Comparison of ENCODE assay signal across 8 mouse cellular contexts in the genomic region with DNA sequence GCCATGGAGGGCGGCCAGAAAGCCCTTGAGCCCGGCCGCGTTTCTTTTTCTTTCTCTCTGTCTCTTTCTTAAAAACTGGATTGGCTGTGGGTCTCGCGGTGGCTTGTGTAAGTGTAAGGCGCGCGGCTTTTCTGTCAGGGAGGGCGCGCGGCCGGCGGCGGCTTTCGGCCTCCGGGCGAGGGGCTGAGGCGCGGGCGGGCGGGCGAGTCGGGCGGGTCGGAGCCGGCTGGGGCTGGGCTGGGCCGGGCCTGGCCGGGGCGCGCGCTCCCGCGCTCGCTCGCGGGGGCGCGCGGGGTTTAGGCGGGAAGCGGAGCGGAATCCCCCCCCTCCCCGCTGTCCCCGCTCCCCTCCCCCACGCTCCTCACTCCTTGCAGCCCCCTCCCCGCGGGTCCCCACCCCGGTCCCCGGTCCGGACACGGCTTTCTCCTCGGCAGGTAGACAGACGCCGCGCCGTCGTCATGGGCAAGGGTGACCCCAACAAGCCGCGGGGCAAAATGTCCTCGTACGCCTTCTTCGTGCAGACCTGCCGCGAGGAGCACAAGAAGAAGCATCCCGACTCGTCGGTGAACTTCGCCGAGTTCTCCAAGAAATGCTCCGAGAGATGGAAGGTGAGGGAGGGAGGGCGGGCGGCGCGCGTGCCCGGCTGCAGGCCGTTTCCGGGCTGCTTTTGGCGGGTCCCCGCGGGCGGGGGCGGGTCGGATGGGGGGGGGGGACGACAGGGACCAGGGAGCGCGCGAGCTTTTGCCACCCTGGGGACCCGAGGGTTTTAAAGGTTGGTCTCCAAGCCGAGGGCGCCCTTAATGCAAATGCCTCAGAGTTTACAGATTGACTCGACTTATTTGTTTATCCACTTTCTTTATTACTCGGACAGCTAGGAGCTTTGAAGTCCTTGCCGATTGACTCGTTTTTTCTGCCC. TPM values are rescaled to one million over a fixed set of nuclear protein-coding genes. Genes with fewer than 3 reads are reported as not detected.
DNase-seq lines count a peak whose midpoint lies in the region; ATAC-seq lines count a peak whose summit lies in the region.

No protein-coding gene starts in this region.

- peak overlapping the region; percentile 75 for H3K4me3 ChIP-seq in forebrain, embryonic 15.5 days
- H3K4me3 ChIP-seq in macrophage (ENCODE audit: inconsistent target): peak overlapping the region; percentile 59

- peak overlapping the region; percentile 89 for H3K9ac ChIP-seq in forebrain, embryonic 15.5 days (replicated peaks)

- peak; percentile 18 for DNase-seq in ovary, postnatal 10 days (ENCODE audit: low spot score)
- DNase-seq in ovary, postnatal 14 days (ENCODE audit: low spot score): no peak
- peak; percentile 56 for DNase-seq in adrenal gland, postnatal 25 days
- DNase-seq in kidney, adult 18-20 months: peak; percentile 37
- peak; percentile 37 to 41 for DNase-seq in thymus, adult 18-20 months
- no peak for DNase-seq in layer of hippocampus, adult 8-10 months (ENCODE audit: low spot score in 2 of 2)

- peaks cover 29% of the 10 kb centered on the region for H3K79me2 ChIP-seq in macrophage (ENCODE audit: inconsistent target)

- peak overlapping the region; percentile 98 for H3K4me2 ChIP-seq in forebrain, embryonic 15.5 days (replicated peaks)

- 0 out of 2 replicates have a peak, but pooled peaks cover 1% of the 10 kb centered on the region for H3K36me3 ChIP-seq in forebrain, embryonic 15.5 days
- no peaks in the 10 kb centered on the region for H3K36me3 ChIP-seq in macrophage (ENCODE audit: inconsistent target)

- no peaks in the 10 kb centered on the region for H3K9me3 ChIP-seq in forebrain, embryonic 15.5 days

- WGBS in forebrain, embryonic 15.5 days: under 1% methylated on average over 54 of the region's 96 CpGs
- WGBS in macrophage (ENCODE audit: missing documents): 1% methylated on average over 26 of the region's 96 CpGs

- peak overlapping the region; percentile 99 for H3K27ac ChIP-seq in forebrain, embryonic 15.5 days (replicated peaks)
- H3K27ac ChIP-seq in macrophage: peak overlapping the region; percentile 57

- peaks cover 12% of the 10 kb centered on the region for H3K4me1 ChIP-seq in forebrain, embryonic 15.5 days

- peak; percentile 59 for ATAC-seq in forebrain, embryonic 15.5 days (replicated peaks)

- H3K27me3 ChIP-seq in forebrain, embryonic 15.5 days: no peaks in the 10 kb centered on the region

RNA-seq across cellular contexts. Expression of a gene that starts 0.7 kb away (rescaled TPM):
- 28.0 and 35.7 TPM in 2 replicates for total RNA-seq in adrenal gland, postnatal 25 days (2021)
- 225 and 249 TPM in 2 replicates for polyA plus RNA-seq in forebrain, embryonic 15.5 days (2015; fragmentation: Nextera tagmentation; extraction: Ambion mirVana)
- 10 to 100 TPM; 15.8 to 89.1 (median 38.2) TPM for total RNA-seq in macrophage (2018; cell fraction: chromatin; rRNA removed)
- total RNA-seq in macrophage (2018; cell fraction: cytosol; rRNA removed): 10 to 100 TPM; 14.3 to 42.3 (median 20.8) TPM
- total RNA-seq in macrophage (2018; cell fraction: nucleus; rRNA removed): 10 to 100 TPM; 17.9 to 80.8 (median 41.3) TPM
- polyA plus RNA-seq in macrophage (2018): 14.7 to 36.9 TPM (median 28.3 TPM) in 3 replicates
- 10 to 100 TPM in 1 of 4 experiments, 1 to 10 TPM in 3; 2.6 to 13.0 (median 5.8) TPM for total RNA-seq in layer of hippocampus, adult 8-10 months (2022)

RNA-seq across cellular contexts. Expression of a gene that starts 24.7 kb away (rescaled TPM):
- 12.4 and 15.1 TPM in 2 replicates for total RNA-seq in adrenal gland, postnatal 25 days (2021)
- polyA plus RNA-seq in forebrain, embryonic 15.5 days (2015; fragmentation: Nextera tagmentation; extraction: Ambion mirVana): 78.6 and 81.8 TPM in 2 replicates
- 10 to 100 TPM in 16 of 26 experiments, 1 to 10 TPM in 10; 1.6 to 52.1 (median 11.5) TPM for total RNA-seq in macrophage (2018; cell fraction: chromatin; rRNA removed)
- total RNA-seq in macrophage (2018; cell fraction: cytosol; rRNA removed): 100 to 1,000 TPM in 1 of 26 experiments, 10 to 100 TPM in 25; 37.0 to 156 (median 58.1) TPM
- 10 to 100 TPM in 24 of 26 experiments, 1 to 10 TPM in 2; 8.9 to 85.8 (median 25.4) TPM for total RNA-seq in macrophage (2018; cell fraction: nucleus; rRNA removed)
- polyA plus RNA-seq in macrophage (2018): 25.6 to 46.1 TPM (median 39.6 TPM) in 3 replicates
- total RNA-seq in layer of hippocampus, adult 8-10 months (2022): 10 to 100 TPM in 2 of 4 experiments, 1 to 10 TPM in 2; 8.8 to 14.9 (median 10.2) TPM

RNA-seq across cellular contexts. Expression of a gene that starts 56.7 kb away (rescaled TPM):
- total RNA-seq in adrenal gland, postnatal 25 days (2021): not detected in 2 replicates
- 14.2 and 14.8 TPM in 2 replicates for polyA plus RNA-seq in forebrain, embryonic 15.5 days (2015; fragmentation: Nextera tagmentation; extraction: Ambion mirVana)
- not detected for total RNA-seq in macrophage (2018; cell fraction: chromatin; rRNA removed)
- not detected for total RNA-seq in macrophage (2018; cell fraction: cytosol; rRNA removed)
- not detected for total RNA-seq in macrophage (2018; cell fraction: nucleus; rRNA removed)
- polyA plus RNA-seq in macrophage (2018): not detected in 3 replicates
- 10 to 100 TPM; 53.6 to 76.8 (median 61.3) TPM for total RNA-seq in layer of hippocampus, adult 8-10 months (2022)

Comparison
In these comparisons a context has a peak if more than half of its experiments do, and no peak if none do; other contexts are left out.
1. DNase-seq: peak in ovary, postnatal 10 days (single experiment), adrenal gland, postnatal 25 days (single experiment), kidney, adult 18-20 months (single experiment) and thymus, adult 18-20 months (2 of 2); none in ovary, postnatal 14 days (single experiment) and layer of hippocampus, adult 8-10 months (0 of 2).
2. RNA of a gene that starts 56.7 kb away (total RNA-seq): 53.6 to 76.8 TPM in layer of hippocampus, adult 8-10 months; not detected in adrenal gland, postnatal 25 days; every median in the first group is over 10 times any median in the second.